Mouse (Mus musculus) kidney, adult 8-10 months (tissue): ENCODE data around the gene Rexo2.
"Not testable (repeated sequence)": the region's sequence is repeated elsewhere in the genome, so short reads cannot be mapped to it uniquely, and the experiment has no call there.

Experiments used
- DNase-seq, 2 experiments: peaks; one replicate each; pipeline ENCODE4 v3.0.0; 2022

The Rexo2 gene

DNA sequence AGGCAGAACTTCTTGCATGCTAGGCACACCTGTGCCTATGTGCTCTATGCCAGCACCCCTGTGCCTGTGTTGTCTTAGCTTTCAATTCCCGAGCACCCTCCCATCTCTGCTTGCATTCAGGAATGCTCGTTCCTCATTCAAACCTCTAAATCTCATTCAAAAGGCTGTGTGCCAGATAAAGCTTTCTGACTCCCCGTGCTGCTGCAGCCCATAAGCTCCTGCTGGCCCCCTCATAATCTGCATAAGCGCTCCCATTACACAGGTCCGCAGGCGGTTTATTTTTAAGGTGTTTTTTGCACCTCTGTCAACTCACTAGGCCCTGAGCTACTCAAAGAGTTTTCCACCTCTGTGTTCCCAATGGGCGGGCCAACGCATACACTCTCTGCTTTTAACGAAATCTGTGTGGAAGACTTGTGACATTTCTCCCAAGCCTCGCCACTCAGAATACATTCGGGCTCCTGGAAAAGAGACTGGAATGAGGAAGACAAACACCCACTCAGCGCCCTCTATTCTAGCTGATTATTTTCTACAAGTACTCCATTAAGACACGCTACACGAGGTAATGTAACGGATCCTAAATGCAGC lies 7.9 kb downstream of the Rexo2 start:
- no peak for DNase-seq

DNA sequence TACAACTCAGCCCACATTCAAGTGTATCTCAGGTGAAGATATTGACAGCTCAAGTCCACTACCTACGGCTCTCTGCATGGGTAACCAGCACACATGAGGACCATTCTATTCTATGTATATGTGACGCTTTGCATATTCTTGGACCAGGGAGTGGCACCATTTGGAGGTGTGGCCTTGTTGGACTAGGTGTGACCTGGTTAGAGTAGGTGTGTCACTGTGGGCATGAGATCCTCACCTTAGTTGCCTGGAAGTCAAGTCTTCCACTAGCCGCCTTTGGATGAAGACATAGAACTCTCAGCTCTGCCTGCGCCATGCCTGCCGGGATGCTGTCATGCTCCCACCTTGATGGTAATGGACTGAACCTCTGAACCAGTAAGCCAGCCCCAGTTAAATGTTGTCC lies 13.0 kb downstream of the Rexo2 start:
- not testable (repeated sequence) for DNase-seq

DNA sequence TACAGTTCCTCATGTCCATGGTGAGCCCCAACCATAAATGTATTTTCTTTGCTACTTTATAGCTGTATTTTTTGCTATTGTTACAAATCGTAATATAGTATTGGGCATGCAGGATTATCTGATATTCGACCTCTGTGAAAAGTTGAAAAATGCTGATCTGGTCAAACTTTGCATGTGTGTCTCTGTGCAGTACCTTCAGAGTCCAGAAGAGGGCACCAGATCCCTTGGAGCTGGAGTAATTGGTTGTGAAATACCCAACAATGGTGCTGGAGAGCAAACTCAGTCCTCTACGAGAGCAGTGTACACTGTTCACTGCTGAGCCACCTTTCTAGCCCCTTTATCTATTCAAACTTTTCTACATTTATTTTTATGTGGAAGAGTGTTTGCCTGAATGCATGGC lies 13.6 kb downstream of the Rexo2 start:
- peak in 1 of 2 experiments; percentile 79 for DNase-seq

DNA sequence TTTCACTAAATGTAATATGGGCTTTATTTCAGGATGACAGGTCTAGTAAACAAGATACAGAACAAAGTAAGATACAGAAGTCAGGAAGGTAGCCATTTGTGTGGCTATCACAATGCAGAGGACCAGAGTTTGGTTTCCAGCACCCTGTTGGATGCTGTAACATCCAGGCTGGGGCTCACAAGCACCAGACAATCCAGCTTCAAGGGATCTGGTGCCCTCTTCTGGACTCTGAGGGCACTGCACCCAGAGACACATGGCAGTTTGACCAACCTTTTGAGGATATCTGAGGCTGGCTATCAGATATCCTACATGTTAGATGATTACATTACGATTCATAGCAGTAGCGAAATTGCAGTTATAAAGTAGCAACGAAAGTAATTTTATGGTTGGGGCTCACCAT lies 14.8 kb downstream of the Rexo2 start:
- DNase-seq: no peak

DNA sequence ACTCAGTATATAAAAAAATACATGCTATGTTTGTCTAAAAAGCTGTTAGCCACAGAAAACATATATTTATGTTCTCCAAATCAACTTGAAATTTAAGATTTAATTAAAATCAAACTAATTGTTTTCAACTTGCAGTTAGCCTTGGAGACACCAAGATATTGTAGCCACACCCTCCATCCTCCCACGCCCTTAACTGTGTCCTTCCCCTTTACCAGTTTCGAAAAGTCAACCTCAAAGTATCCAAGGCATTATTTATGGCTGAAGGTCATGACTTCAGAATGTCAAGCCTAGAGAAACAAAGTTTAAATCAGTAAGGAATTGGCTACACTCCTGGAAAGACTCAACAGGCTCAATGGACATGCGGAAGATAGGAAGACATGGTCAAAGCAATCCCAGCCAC lies 18.9 kb downstream of the Rexo2 start:
- DNase-seq: no peak

DNA sequence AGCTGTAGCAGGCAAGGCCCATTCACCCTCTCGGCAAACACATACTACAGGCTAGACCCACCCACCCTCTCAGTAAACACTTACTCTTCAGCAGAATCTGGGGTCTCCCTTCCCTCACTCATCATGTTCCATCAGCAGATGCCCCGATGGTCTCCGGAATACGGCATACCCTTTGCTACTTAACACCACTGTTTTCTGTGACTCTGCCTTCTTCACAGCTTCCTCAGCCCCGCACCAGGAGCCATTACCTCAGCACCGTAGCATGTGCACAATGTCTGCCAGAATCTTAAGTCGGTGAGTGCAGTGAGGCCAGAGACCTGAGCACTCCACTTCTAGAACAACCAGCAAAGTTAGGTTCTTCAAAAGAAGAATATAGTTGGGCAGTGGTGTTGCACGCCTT lies 19.7 kb downstream of the Rexo2 start:
- no peak for DNase-seq

DNA sequence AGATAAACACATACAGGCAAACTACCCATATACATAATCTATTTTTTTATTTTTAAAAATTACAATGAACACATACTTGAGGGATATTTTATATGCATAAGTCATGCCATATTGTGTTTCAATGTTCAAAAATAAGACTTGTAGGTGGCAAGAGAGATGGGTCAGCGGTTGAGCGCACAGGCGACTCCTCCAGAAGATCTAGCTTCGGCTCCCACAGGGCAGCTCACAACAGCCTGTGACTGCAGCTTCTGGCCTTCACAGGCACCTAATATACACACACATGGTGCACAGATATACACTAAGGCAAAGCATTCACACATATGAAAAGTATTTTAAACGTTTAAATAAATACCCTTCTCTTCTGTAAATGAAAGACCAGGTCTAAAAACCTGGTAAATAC lies 21.0 kb downstream of the Rexo2 start:
- DNase-seq: no peak

DNA sequence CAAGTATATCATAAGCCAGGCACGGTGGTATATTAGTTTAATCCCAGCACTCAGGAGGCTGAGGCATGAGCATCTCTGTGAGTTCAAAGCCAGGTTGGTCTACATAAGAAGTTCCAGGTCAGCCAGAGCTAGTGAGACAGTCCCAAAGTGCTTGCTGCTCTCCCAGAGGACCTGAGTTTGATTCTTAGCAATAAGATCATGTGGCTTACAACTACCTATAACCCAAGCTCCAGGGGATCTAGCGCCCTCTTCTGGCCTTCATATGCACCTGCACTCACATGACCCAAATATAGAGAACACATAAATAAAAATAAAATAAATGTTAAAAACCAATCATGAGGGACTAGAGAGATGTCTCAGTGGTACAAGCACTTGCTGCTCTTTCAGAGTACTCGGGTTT lies 21.5 kb downstream of the Rexo2 start:
- no peak for DNase-seq

DNA sequence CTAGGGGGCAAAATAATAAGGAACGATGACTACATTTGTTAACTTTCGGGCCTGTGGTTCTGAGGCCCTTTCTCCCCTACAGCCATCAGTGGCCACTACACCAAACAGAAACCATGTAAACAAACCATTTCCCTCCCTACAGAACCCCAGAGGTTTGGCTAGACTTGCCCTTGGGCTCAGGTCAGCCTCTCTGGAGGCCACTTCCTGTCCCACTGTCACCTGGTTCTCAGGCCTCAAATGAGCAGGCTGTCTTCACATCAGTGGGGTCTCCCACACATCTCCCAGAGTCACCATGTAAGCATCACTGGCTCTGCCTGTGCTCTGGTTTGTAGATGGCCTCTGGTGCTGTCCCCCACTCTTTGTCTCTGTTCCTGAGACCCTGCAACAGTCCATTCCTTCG lies 24.5 kb downstream of the Rexo2 start:
- no peak for DNase-seq

DNA sequence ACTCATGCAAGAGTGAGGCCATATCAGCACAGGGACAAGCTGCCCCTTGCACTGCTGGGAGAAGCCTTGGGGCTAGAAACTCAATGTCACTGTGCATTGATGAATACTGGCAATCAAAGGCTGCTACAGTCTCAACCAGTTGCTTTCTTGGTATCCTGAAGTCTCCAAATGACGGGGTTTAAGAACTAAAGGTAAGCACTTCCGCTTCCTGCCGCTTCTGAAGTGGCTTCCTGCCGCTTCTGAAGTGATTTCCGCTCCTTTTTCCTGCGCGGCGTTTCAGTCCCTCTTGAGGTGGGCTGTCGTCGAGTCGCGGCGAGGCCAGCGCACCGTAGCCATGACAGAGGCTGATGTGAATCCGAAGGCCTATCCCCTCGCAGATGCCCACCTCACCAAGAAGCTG lies 30.4 kb downstream of the Rexo2 start:
- DNase-seq: no peak

DNA sequence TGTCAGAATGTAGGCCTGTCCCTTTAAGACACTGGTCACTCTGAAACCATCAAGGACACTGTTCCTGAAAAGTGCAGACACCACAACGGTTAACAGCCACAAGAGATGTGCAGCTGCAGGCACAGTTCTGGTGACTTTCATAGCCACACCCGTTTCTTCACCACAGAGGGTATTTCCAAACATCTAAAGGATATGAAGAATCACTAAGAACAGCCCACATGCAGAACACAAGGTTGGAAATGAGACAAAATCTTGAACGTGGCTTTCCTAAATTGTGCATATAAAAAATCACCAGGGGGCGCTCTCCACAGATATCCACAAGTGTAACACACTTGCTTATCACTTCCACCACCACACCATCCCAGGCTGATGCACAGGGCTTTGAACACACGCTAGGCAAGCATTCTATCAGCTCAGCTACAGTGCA lies 32.6 kb downstream of the Rexo2 start:
- DNase-seq: peak in 1 of 2 experiments; percentile 19

DNA sequence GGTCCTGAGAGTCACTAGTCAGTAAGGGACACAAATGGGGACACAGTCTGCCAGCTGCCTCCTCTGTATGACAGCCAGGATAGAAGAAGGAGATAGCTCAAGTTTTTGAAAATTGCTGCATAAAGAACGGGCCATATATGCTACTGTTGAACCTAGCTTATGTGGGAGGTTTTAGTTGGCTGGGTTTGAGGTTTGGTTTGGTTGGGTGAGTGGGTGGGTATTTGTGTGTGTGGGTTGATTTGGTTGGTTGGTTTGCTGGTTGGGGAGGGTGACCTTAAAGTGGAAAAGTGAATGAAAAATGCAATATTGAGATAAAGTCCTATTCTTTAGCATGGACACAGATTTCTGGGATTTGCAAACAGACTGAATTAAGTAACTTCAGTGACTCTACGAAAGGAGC lies 35.6 kb downstream of the Rexo2 start:
- no peak for DNase-seq

DNA sequence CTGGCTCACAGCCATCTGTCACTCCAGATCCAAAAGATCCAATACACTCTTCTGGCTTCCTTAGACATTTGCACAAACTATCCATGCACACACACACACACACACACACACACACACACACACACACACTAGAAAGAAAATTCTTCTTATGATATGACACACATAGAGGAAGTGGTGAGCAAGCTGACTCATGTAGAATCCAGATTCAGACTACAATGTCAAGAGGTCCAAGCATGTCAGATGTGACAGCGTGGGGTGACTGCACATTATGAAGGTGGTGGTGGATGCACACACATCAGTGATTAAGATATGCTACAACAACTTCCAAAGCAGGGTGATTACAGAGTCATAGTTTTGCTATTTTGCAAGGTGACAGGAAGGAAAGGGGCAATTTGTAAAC lies 36.5 kb downstream of the Rexo2 start:
- no peak for DNase-seq

DNA sequence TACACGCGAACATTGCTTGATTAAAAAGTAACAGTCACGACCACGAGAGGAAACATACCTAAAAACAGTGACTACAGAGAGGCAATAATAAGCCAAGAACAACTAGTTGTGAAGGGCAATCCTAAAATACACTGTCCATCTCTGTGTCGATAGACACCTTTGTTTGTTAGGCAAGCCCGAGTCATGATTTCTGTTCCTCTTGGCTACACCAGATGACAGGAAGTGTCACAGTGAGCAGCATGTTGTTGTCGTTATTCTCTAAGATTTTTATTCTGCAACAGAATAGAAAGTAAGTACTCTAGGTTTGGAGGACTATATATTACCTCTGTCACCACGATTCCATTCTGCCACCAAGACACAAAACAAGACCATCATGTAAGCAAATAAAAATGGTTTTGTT lies 48.0 kb downstream of the Rexo2 start:
- DNase-seq: no peak

DNA sequence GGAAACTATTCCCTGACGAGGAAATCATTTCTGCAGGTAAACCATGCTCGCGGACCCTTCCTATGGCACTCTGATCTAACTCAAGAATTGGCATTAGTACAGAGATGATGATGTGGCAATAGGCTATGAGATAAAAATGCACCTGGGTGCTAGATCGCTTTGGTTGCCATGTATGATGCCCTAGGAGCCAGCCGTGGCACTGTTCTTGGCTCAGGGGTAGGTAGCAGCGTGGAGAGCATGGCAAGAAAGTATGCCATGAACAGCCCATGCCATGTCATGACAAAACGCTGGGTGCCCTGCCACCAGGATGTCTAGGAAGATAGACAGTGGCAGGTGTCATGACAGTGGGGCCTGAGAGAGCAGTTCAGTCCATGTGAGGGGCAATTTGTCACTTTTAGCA lies 53.2 kb downstream of the Rexo2 start:
- no peak for DNase-seq

DNA sequence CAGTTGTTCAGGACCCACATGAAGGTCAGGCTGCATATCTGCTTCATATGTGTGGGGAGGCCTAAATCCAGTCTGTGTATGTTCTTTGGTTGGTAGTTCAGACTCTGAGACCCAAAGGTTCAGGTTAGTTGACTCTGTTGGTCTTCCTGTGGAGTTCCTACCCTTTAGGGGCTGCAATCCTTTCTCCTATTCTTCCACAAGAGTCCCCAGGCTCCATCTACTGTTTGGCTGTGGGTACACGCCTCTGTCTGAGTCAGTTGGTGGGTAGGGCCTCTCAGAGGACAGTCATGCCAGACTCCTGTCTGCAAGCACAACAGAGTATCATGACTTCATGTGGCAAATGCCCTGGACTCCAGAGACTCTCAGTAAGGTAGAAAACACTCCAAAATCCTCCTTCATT lies 57.2 kb downstream of the Rexo2 start:
- DNase-seq: no peak

DNA sequence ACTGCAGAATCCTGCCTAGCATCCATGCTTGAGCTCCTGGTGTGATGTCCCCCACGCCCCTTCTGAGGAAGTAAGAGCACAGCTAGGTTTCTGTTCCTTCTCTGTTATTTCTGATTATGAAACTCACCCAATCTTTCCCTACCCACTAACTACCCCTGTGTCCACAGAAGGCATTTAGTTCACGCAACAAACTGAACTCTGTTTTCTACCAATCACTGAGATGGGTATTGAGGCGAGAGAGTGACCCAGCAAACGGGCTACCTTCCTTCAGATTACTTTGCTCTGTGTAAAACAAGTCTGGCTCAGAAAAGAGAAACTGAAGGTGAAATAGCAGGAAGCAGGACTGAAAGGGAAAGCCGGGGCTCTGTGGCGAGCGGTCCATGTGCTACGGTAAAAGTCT lies 58.0 kb downstream of the Rexo2 start:
- DNase-seq: no peak

DNA sequence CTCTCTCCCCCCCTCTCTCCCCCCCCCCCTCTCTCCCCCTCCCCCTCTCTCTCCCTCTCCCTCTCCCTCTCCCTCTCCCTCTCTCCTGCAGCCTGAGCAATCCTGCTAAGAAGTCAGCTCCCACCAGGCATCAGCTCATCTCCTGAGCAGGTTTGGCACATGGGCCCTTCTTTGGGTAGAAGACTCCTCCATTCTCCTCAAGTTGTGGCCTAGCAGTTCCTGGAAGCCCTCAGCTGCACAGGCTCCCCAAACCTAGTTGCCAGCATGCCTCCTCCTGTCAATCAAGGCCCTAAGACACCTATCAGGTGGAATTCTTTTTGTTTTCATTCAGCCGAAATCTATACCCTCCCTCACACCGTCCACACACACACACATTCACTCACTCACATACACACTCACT lies 58.9 kb downstream of the Rexo2 start:
- no peak for DNase-seq

DNA sequence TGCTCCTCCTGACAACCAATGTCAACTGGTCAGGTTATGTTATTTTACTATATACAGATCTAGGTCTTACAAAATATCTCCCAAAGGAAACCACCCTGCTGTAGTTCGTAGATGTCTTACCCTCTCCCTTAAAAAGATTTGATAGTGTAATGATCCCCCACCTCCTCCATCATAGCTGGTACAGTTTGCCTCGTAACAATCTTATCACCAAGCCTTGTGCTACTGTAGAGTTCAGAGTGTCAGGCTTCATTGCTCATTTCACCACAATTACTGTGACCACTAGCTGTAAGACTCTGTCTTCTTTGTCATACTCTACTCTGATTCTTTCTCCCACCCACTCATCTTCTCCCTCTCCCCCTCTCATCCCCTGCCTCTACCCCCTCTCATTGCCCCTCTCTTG lies 59.4 kb downstream of the Rexo2 start:
- DNase-seq: no peak

DNA sequence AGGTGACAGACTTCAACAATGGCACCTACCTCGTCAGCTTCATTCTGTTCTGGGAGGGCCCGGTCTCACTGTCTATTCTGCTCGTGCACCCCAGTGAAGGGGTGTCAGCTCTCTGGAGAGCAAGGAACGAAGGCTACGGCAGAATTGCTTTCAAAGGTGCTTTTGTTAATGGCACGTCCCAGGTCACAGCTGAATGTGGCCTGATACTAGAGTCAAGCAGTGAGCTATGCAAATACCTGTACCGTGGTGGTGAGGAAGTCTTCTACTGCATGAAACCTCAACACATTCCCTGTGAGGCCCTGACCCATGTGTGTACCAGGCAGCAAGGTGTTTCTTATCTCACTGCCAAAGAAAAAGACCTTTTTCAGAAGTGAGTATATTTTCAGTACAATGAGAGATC lies 60.0 kb downstream of the Rexo2 start:
- DNase-seq: no peak

DNA sequence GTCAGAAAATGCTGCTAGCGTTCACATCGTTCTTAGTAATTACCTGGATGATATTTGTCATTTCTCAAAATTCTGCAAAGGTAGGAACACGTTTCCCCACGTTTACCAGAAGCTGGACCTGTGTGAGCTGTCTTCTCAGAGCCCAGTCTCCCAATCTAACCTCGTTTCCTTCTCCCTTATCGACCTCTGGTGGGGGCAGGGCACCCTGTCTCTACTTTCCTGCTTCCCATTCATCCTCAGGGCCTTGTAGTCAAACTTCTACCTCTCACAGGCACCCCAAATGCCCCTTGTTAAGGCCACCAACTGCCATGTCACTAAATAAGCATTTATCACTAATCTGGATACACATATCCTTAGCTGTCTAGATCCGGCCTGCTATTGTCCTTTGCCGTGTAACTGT lies 61.6 kb downstream of the Rexo2 start:
- DNase-seq: no peak
